Mouse (Mus musculus): ENCODE measurements around the gene Cblc.

The Cblc gene

GRCm38 (mm10) chr7:19746426-19747201 lies 50.0 kb downstream of the Cblc start:
- in situ Hi-C loops (cut with MboI; ENCODE audit: low pct_unique_long_range_greater_than_20kb in 1 of 2, low sequenced_read_pairs in 2 of 2, unreplicated experiment in 1 of 2) = loop anchor here (5.0 kb wide), 1 partner anchor 41 kb away; no protein-coding TSS in a partner anchor

GRCm38 (mm10) chr7:19745971-19746370 lies 50.6 kb downstream of the Cblc start:
- in situ Hi-C loops (cut with MboI; ENCODE audit: low pct_unique_long_range_greater_than_20kb in 1 of 2, low sequenced_read_pairs in 2 of 2, unreplicated experiment in 1 of 2) = loop anchor here (5.0 kb wide), 1 partner anchor 41 kb away; no protein-coding TSS in a partner anchor

- in situ Hi-C loops (cut with MboI; ENCODE audit: low pct_unique_long_range_greater_than_20kb in 1 of 2, low sequenced_read_pairs in 2 of 2, unreplicated experiment in 1 of 2) = loop anchor here (5.0 kb wide), 1 partner anchor 43 kb away; no protein-coding TSS in a partner anchor
These were observed 51.8 kb downstream of the Cblc start for GRCm38 (mm10) chr7:19744590-19745385.

- in situ Hi-C loops (cut with MboI; ENCODE audit: low pct_unique_long_range_greater_than_20kb in 1 of 2, low sequenced_read_pairs in 2 of 2, unreplicated experiment in 1 of 2) = no loop called here
These were observed 52.8 kb downstream of the Cblc start for GRCm38 (mm10) chr7:19743791-19744190.

- in situ Hi-C loops (cut with MboI; ENCODE audit: low pct_unique_long_range_greater_than_20kb in 1 of 2, low sequenced_read_pairs in 2 of 2, unreplicated experiment in 1 of 2) = no loop called here
These were observed 54.1 kb downstream of the Cblc start for GRCm38 (mm10) chr7:19742468-19742867.

GRCm38 (mm10) chr7:19741329-19742031 lies 55.1 kb downstream of the Cblc start:
- in situ Hi-C loops (cut with MboI; ENCODE audit: low pct_unique_long_range_greater_than_20kb in 1 of 2, low sequenced_read_pairs in 2 of 2, unreplicated experiment in 1 of 2) = no loop called here

GRCm38 (mm10) chr7:19740269-19740668 lies 56.3 kb downstream of the Cblc start:
- in situ Hi-C loops (cut with MboI; ENCODE audit: low pct_unique_long_range_greater_than_20kb in 1 of 2, low sequenced_read_pairs in 2 of 2, unreplicated experiment in 1 of 2) = no loop called here

- in situ Hi-C loops (cut with MboI; ENCODE audit: low pct_unique_long_range_greater_than_20kb in 1 of 2, low sequenced_read_pairs in 2 of 2, unreplicated experiment in 1 of 2) = no loop called here
These were observed 57.8 kb downstream of the Cblc start for GRCm38 (mm10) chr7:19738771-19739170.

GRCm38 (mm10) chr7:19736389-19737057 lies 60.1 kb downstream of the Cblc start:
- in situ Hi-C loops (cut with MboI; ENCODE audit: low pct_unique_long_range_greater_than_20kb in 1 of 2, low sequenced_read_pairs in 2 of 2, unreplicated experiment in 1 of 2) = no loop called here

- in situ Hi-C loops (cut with MboI; ENCODE audit: low pct_unique_long_range_greater_than_20kb in 1 of 2, low sequenced_read_pairs in 2 of 2, unreplicated experiment in 1 of 2) = no loop called here
These were observed 62.4 kb downstream of the Cblc start for GRCm38 (mm10) chr7:19734178-19734666.

Measured in mouse embryonic stem cell (cell line).